Mouse (Mus musculus): ENCODE measurements around the gene Entpd6.

The Entpd6 gene

GRCm38 (mm10) chr2:150787234-150787771 is 38.5 kb downstream of the Entpd6 start:
- DNase-seq (ENCODE audit: low spot score): peak; percentile 23

DNA sequence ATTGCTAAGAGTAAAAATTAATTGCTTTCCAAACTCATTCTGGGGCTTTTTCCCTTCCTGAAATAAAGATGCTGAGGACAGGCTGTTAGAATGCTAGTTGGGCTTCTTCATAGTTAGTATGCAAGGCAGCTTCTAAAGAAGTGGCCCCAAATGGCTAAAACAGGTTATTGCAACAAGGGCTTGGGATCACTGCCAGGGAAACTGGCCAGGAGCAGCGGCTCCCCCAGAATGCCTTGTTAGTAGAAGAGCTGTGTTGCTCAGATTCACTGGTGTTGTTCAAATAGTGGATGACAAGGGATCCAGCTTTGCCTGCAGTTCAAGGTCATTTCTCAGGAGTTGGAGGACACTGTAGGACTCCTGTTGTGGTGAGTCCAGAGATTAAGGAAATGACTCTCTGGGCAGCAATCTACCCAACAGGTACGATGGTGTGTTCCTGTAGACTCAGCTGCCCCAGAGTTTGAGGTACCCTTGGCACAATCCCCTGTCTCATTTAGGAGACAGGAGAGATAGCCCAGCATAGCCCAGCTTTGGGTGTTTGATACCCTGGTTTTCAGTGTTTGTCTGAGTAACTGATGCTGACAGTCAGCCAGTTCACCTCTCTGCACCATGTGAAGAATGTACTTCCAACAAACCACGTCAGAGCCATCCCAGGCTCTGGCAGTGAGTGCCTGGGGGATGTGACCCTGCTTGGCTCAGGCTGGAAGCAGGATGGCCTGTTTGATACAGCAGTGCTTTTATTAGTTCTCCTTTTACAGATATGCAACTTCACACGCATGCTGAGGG is 40.1 kb downstream of the Entpd6 start:
- DNase-seq (ENCODE audit: low spot score): peak; percentile 82

- no peak for DNase-seq (ENCODE audit: low spot score)
Observed at GRCm38 (mm10) chr2:150793320-150793719, 44.5 kb downstream of the Entpd6 start.

DNA sequence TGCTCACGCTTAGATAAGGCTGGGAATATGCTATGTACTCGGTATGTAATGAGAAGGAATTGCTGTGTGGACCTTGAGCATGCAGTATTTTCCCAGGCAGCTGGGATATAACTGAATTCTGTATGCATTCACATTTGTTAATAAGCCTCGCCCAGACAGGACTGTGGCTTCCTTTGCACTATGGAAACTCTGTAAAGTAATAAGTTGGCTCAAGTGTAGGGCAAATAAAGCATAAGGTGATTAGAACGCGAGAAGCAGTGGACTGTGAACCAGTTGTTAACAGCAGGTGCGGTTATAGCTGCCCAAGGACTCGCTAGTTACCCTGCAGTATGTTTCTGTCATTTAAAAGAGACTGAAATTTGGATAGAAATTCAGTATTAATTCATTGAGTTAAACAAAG is 49.2 kb downstream of the Entpd6 start:
- DNase-seq (ENCODE audit: low spot score): no peak

DNA sequence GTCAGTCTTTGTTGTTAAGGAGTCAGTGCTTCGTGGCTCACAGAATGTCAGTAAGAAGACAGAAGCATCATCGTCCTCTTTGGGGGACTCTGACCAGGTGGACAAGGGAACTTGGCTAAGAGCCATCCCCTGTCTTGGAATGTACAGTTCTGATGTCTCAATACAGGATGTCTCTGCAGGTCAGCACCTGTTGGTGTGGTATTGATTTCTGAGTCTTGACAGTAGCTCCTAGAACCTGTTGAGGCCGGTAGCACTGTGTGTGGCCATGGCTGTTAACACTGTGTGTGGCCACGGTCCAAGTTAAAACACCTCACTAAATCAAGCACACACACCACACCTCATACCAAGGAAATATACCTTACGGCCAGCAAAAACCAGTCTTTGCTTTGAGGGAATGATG is 51.8 kb downstream of the Entpd6 start:
- no peak for DNase-seq (ENCODE audit: low spot score)

DNA sequence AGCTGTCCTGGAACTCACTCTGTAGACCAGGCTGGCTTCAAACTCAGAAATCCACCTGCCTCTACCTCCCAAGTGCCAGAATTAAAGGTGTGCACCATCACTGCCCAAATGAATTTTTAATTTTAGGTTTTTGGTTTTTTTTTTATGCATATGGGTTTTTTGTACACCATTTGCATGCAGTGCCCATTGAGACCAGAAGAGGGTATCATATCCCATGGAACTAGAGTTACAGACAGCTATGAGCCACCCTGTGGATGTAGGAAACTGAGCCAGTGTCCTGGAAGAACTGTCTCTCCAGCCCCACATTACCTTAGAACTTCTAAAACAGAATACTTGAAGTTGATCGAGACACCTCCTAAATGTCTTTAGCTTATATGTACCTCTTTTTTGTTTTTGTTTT is 54.2 kb downstream of the Entpd6 start:
- no peak for DNase-seq (ENCODE audit: low spot score)

DNA sequence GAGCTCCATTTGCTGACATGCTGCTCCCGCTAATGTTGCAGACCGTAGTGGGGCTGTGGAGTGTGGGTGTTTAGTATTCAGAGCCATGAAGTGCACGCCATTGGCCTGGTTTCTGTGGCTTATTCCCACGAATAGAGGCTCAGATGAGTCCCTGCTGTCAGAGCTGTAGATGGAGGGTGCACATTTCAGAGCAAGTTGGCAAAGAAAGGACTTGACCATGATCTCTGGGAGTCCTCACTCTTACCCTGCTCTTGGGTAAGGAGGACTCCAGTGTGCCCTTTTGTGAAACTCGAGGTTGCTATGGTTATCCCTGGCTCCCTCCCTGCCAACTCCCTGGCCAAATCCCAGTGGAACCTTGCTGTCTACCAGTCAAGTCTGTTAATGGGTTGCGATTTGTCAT is 59.5 kb downstream of the Entpd6 start:
- no peak for DNase-seq (ENCODE audit: low spot score)

GRCm38 (mm10) chr2:150808812-150809211 is 60.0 kb downstream of the Entpd6 start:
- DNase-seq (ENCODE audit: low spot score): no peak

GRCm38 (mm10) chr2:150810603-150811002 is 61.8 kb downstream of the Entpd6 start:
- no peak for DNase-seq (ENCODE audit: low spot score)

DNA sequence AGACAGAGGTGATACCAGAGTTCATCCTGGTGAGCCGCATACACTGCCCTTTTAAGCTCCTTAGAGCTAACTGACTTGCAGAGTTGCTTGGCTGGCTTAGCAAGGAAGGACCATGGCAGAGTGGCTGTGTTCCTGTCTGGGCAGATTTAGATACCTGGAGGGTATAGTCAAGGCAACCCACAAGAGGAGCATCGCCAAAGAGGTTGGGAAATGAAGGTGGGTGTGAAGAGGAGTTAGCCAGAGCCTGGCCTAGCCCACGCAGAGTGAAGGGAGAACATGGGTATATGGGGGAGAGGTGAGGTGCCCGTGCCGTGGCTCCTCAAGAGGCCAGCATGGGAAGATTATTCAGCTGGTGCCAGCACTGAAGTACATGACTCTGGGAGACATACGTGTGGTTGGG is 64.0 kb downstream of the Entpd6 start:
- DNase-seq (ENCODE audit: low spot score): no peak

GRCm38 (mm10) chr2:150816676-150817402 is 68.0 kb downstream of the Entpd6 start:
- no peak for DNase-seq (ENCODE audit: low spot score)

- no peak for DNase-seq (ENCODE audit: low spot score)
Observed at GRCm38 (mm10) chr2:150818742-150819141, 69.9 kb downstream of the Entpd6 start.

DNA sequence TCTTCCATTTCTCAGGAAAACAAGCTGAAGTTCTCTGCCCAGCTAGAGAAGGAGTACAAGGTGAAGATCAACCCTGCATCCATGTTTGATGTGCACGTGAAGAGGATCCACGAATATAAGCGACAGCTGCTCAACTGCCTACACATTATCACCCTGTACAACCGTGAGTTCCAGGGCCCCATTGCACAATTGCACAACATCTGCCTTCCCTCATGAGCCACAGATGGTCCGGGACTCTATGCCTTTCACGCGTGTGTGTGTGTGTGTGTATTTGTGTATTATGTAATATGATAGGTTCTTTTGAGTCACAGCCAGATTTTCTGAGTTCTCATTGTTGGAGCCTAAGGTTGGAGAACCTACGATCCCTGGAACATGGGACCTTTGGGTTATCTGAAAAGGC is 71.9 kb downstream of the Entpd6 start:
- no peak for DNase-seq (ENCODE audit: low spot score)
